Mouse (Mus musculus): ENCODE data around the gene Psmb3. TPM values are rescaled to one million over a fixed set of nuclear protein-coding genes. Genes with fewer than 3 reads are reported as not detected.
A peak's percentile ranks its signal among the peaks of the same experiment; 100 is the strongest.

The Psmb3 gene
- polyA plus RNA-seq, 1 experiment from 2014 or later = 525 TPM

GRCm38 (mm10) chr11:97697199-97697890 lies 5.9 kb upstream of the Psmb3 start:
- Histone ChIP-seq H3K27ac (ENCODE audit: low read depth, low read length) (no peak overlapping the region), H3K9ac (ENCODE audit: low read depth, low read length) (peak overlapping the region; percentile 88), H3K9me3 (ENCODE audit: control insufficient read depth, low read length) (no peaks in the 10 kb centered on the region), H3K4me3 (ENCODE audit: low read length) (peak overlapping the region; percentile 79), H3K4me1 (ENCODE audit: control insufficient read depth, insufficient read depth, low read length) (peaks cover 49% of the 10 kb centered on the region), H3K4me2 (replicated peaks; ENCODE audit: low read depth, low read length) (peak overlapping the region; percentile 91), H3K27me3 (ENCODE audit: control insufficient read depth, insufficient read depth, low read length) (no peaks in the 10 kb centered on the region), H3K36me3 (ENCODE audit: control insufficient read depth, insufficient read depth, low read length) (peaks cover 9% of the 10 kb centered on the region; the same call in 1 of the 2 replicates)
- ATAC-seq (ENCODE audit: low FRiP score, low TSS enrichment) = no peak
- 39% methylated on average over 11 of the region's 11 CpGs for WGBS

DNA sequence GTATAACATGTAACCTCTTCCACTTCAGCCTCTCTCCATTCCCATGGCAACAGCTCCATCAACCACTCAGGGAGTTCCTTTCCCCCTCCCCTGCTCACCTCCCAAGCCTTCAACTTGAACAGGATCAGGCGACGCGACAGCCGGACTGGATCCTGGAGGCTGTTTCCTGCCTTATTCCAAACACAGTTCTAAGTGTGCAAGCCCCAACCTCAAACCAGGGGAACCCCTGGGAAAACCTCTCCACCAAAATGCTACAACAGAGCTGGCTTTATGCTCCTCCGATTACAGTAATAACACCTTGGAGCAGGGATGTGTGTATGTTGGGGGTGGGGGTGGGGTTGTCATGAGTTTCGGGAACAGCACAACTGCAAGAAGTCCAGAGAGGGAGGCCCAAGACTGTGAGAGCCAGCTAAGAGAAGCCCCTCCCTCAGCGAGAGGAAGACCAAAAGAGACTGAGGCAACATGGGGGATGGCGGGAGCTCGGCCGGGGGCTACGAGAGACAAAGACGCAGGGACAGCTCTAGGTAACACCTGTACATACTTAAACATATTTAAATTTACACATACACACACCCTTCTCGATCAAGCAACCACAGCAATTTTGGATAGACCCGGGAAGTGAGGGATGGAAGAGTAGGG lies 5.2 kb upstream of the Psmb3 start:
- Histone ChIP-seq H3K27me3 (ENCODE audit: control insufficient read depth, insufficient read depth, low read length) (no peaks in the 10 kb centered on the region), H3K27ac (ENCODE audit: low read depth, low read length) (peak overlapping the region; percentile 99), H3K36me3 (ENCODE audit: control insufficient read depth, insufficient read depth, low read length) (peaks cover 3% of the 10 kb centered on the region; the same call in 1 of the 2 replicates), H3K4me2 (replicated peaks; ENCODE audit: low read depth, low read length) (peak overlapping the region; percentile 91), H3K9me3 (ENCODE audit: control insufficient read depth, low read length) (no peaks in the 10 kb centered on the region), H3K4me3 (ENCODE audit: low read length) (peak overlapping the region; percentile 79), H3K4me1 (ENCODE audit: control insufficient read depth, insufficient read depth, low read length) (peaks cover 49% of the 10 kb centered on the region), H3K9ac (ENCODE audit: low read depth, low read length) (peak overlapping the region; percentile 88)
- ATAC-seq (ENCODE audit: low FRiP score, low TSS enrichment) = peak; percentile 2; the same call in 1 of the 2 replicates
- WGBS = 4% methylated on average over 14 of the region's 14 CpGs

- Histone ChIP-seq H3K4me1 (ENCODE audit: control insufficient read depth, insufficient read depth, low read length) (peaks cover 47% of the 10 kb centered on the region), H3K36me3 (ENCODE audit: control insufficient read depth, insufficient read depth, low read length) (no peaks in the 10 kb centered on the region), H3K4me3 (ENCODE audit: low read length) (peak overlapping the region; percentile 79), H3K27me3 (ENCODE audit: control insufficient read depth, insufficient read depth, low read length) (no peaks in the 10 kb centered on the region), H3K9me3 (ENCODE audit: control insufficient read depth, low read length) (no peaks in the 10 kb centered on the region), H3K4me2 (replicated peaks; ENCODE audit: low read depth, low read length) (peak overlapping the region; percentile 91), H3K27ac (ENCODE audit: low read depth, low read length) (peak overlapping the region; percentile 99), H3K9ac (ENCODE audit: low read depth, low read length) (peak overlapping the region; percentile 88)
- ATAC-seq (ENCODE audit: low FRiP score, low TSS enrichment) = peak; percentile 3; the same call in 1 of the 2 replicates
- WGBS = 1% methylated on average over 49 of the region's 63 CpGs
Observed at GRCm38 (mm10) chr11:97698741-97699611, 4.2 kb upstream of the Psmb3 start.

DNA sequence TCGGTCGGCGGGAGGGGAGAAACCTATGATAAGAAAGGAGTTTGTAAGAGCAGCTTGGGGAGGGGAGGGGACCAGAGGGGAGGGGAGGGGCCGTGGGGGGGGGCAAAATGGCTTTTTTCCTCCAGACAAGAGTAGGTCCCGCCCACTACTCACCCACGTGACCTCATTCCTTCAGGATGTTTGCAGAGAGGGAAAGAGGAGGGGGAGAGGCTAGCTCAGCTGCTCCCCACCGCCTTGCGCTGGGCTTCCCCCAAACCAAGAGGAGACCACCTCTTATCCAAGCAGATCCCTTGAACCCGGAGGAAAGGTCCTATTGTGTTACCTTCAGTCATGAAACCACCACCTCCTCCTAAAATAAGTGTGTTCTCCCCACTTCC lies 3.6 kb upstream of the Psmb3 start:
- WGBS = 0% methylated on average over 6 of the region's 9 CpGs
- Histone ChIP-seq H3K4me1 (ENCODE audit: control insufficient read depth, insufficient read depth, low read length) (peaks cover 43% of the 10 kb centered on the region), H3K9ac (ENCODE audit: low read depth, low read length) (peak overlapping the region; percentile 88), H3K4me3 (ENCODE audit: low read length) (peak overlapping the region; percentile 79), H3K9me3 (ENCODE audit: control insufficient read depth, low read length) (no peaks in the 10 kb centered on the region), H3K4me2 (replicated peaks; ENCODE audit: low read depth, low read length) (peak overlapping the region; percentile 95), H3K27ac (ENCODE audit: low read depth, low read length) (peak overlapping the region; percentile 99), H3K27me3 (ENCODE audit: control insufficient read depth, insufficient read depth, low read length) (no peaks in the 10 kb centered on the region), H3K36me3 (ENCODE audit: control insufficient read depth, insufficient read depth, low read length) (peaks cover 2% of the 10 kb centered on the region; the same call in 1 of the 2 replicates)
- ATAC-seq (ENCODE audit: low FRiP score, low TSS enrichment) = peak; percentile 45

GRCm38 (mm10) chr11:97700003-97700745 lies 3.0 kb upstream of the Psmb3 start, which contains the start of gene Pcgf2:
TSS of gene Pcgf2 (minus strand) at chr11:97700497.
- peak; percentile 7 for ATAC-seq (ENCODE audit: low FRiP score, low TSS enrichment)
- H3K4me3 ChIP-seq (ENCODE audit: low read length) = peak within 1 kb of the TSS; percentile 79
- H3K27me3 ChIP-seq (ENCODE audit: control insufficient read depth, insufficient read depth, low read length) = no peaks in the 10 kb centered on the region
- no peaks in the 10 kb centered on the region for H3K9me3 ChIP-seq (ENCODE audit: control insufficient read depth, low read length)
- H3K36me3 ChIP-seq (ENCODE audit: control insufficient read depth, insufficient read depth, low read length) = peaks cover 5% of the 10 kb centered on the region; the same call in 1 of the 2 replicates
- peak within 1 kb of the TSS; percentile 99 for H3K27ac ChIP-seq (ENCODE audit: low read depth, low read length)
- under 1% methylated on average over 85 of the region's 85 CpGs for WGBS
- H3K4me1 ChIP-seq (ENCODE audit: control insufficient read depth, insufficient read depth, low read length) = peaks cover 39% of the 10 kb centered on the region
- H3K4me2 ChIP-seq (replicated peaks; ENCODE audit: low read depth, low read length) = peak within 1 kb of the TSS; percentile 95
- peak within 1 kb of the TSS; percentile 88 for H3K9ac ChIP-seq (ENCODE audit: low read depth, low read length)

DNA sequence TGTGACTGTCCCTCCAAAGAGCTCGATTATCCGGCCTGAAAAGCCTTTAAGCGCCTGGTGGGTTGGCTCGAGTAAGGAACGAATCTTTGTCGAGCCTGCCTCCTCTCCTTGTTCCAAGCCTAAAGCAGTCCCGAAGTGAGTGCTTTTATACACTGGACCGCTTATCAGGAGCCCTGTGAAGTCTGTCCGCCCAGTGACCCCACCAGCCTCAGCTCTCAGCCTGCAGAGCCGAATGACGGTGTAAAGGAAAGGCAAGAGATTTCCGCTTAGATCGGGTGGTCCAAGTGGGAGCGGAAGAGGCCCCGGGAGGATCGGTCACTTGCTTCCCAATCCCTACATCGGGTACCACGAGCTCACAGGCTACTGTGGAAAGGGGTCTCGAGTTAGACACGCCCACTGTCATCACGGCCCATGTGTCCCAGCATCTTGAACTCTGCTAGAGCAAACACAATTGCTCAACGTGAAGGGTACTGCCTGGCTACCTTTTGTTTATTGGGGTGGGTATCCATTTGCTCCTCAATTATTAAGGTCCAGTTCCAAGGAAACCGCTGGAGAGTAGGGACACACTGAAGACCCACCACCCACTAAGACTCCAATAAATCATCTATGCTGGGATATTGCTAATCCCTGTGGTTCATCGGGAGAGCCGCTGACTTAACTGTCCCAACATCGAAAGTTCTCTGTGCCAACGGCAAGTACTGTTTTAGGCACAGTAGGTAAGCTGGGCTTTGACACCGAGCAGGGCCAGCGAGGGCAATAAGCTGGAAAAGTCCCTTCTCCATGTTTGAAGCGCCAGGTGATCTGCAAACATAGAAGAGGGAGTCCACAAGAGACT lies 2.2 kb upstream of the Psmb3 start:
- H3K4me1 ChIP-seq (ENCODE audit: control insufficient read depth, insufficient read depth, low read length) = peaks cover 31% of the 10 kb centered on the region
- 15% methylated on average over 30 of the region's 30 CpGs for WGBS

GRCm38 (mm10) chr11:97701581-97702392 lies 1.4 kb upstream of the Psmb3 start:
- H3K27me3 ChIP-seq (ENCODE audit: control insufficient read depth, insufficient read depth, low read length) = no peaks in the 10 kb centered on the region
- H3K36me3 ChIP-seq (ENCODE audit: control insufficient read depth, insufficient read depth, low read length) = peaks cover 19% of the 10 kb centered on the region
- peak overlapping the region; percentile 95 for H3K4me2 ChIP-seq (replicated peaks; ENCODE audit: low read depth, low read length)
- no peak overlapping the region for H3K9ac ChIP-seq (ENCODE audit: low read depth, low read length)
- whole genome bisulfite sequencing = 51% methylated on average over 15 of the region's 15 CpGs
- H3K27ac ChIP-seq (ENCODE audit: low read depth, low read length) = no peak overlapping the region
- H3K4me3 ChIP-seq (ENCODE audit: low read length) = peak overlapping the region; percentile 79; the same call in 1 of the 2 replicates
- no peak for ATAC-seq (ENCODE audit: low FRiP score, low TSS enrichment)
- H3K9me3 ChIP-seq (ENCODE audit: control insufficient read depth, low read length) = no peaks in the 10 kb centered on the region
- H3K4me1 ChIP-seq (ENCODE audit: control insufficient read depth, insufficient read depth, low read length) = peaks cover 23% of the 10 kb centered on the region

More for the DNA sequence above, 2.2 kb upstream of the Psmb3 start:
- ATAC-seq (ENCODE audit: low FRiP score, low TSS enrichment) = no peak
- Histone ChIP-seq H3K4me2 (replicated peaks; ENCODE audit: low read depth, low read length) (peak overlapping the region; percentile 95), H3K36me3 (ENCODE audit: control insufficient read depth, insufficient read depth, low read length) (peaks cover 11% of the 10 kb centered on the region), H3K4me3 (ENCODE audit: low read length) (peak overlapping the region; percentile 79), H3K27ac (ENCODE audit: low read depth, low read length) (peak overlapping the region; percentile 99), H3K27me3 (ENCODE audit: control insufficient read depth, insufficient read depth, low read length) (no peaks in the 10 kb centered on the region), H3K9me3 (ENCODE audit: control insufficient read depth, low read length) (no peaks in the 10 kb centered on the region), H3K9ac (ENCODE audit: low read depth, low read length) (peak overlapping the region; percentile 88)

Data from kidney, embryonic 14.5 days (tissue).